Mouse (Mus musculus) forebrain, embryonic 16.5 days (tissue): ENCODE measurements at regions not wholly inside any gene's neighbourhood (a gene's known extent, or its start where the extent isn't known, plus 50 kb on each side); places are given as distances from the start of the nearest gene placed in this dataset.

Source experiments
- ATAC-seq: fragments of 200-750 bp; cut with Nextera tagmentation; 2 replicates; pipeline ENCODE4 v1.8.0; 2017; ENCODE audit warnings: mild to moderate bottlenecking, moderate library complexity
- H3K27ac ChIP-seq: fragments of 300-500 bp; sonication (generic); 2 replicates; pipeline ENCODE4 v1.5.1; 2014; ENCODE audit warnings: low read length, control low read depth
- H3K27me3 ChIP-seq: fragments of 300-500 bp; sonication (generic); replicated peaks from 2 replicates; pipeline ENCODE4 v1.6.1; 2014; ENCODE audit warnings: low read length; ENCODE audit not compliant: control insufficient read depth, insufficient read depth
- H3K36me3 ChIP-seq: fragments of 300-500 bp; sonication (generic); 2 replicates; pipeline ENCODE4 v1.6.1; 2014; ENCODE audit not compliant: control insufficient read depth, insufficient read depth
- H3K4me1 ChIP-seq: fragments of 300-500 bp; sonication (generic); replicated peaks from 2 replicates; pipeline ENCODE4 v1.6.1; 2014; ENCODE audit warnings: low read length; ENCODE audit not compliant: control insufficient read depth, insufficient read depth
- H3K4me2 ChIP-seq: fragments of 300-500 bp; sonication (generic); 2 replicates; pipeline ENCODE4 v1.6.1; 2014; ENCODE audit warnings: mild to moderate bottlenecking, low read length, control low read depth
- H3K4me3 ChIP-seq: fragments of 300-500 bp; sonication (generic); replicated peaks from 2 replicates; pipeline ENCODE4 v1.5.1; 2014; ENCODE audit warnings: mild to moderate bottlenecking, low read length, control low read depth
- H3K9ac ChIP-seq: fragments of 300-500 bp; sonication (generic); replicated peaks from 2 replicates; pipeline ENCODE4 v1.6.1; 2014; ENCODE audit warnings: low read depth, low read length, control low read depth
- H3K9me3 ChIP-seq: fragments of 300-500 bp; sonication (generic); 2 replicates; pipeline ENCODE4 v1.6.1; 2016; ENCODE audit warnings: low read length; ENCODE audit not compliant: control insufficient read depth
- WGBS: fragments of 180-500 bp; shearing (Covaris S2); extraction: QIAGEN DNeasy Blood & Tissue Kit; methylation state at CpG from one replicate; pipeline ENCODE4 v1.1.7; 2014; 5-methylcytosine and 5-hydroxymethylcytosine counted together

GRCm38 (mm10) chr6:103967811-103968420 is 457.5 kb downstream of the Chl1 start:
- no peaks in the 10 kb centered on the region for H3K36me3 ChIP-seq
- H3K4me3 ChIP-seq = no peak overlapping the region
- no peak overlapping the region for H3K9ac ChIP-seq
- H3K4me2 ChIP-seq = no peak overlapping the region
- no peaks in the 10 kb centered on the region for H3K9me3 ChIP-seq
- no peak overlapping the region for H3K27ac ChIP-seq
- no peaks in the 10 kb centered on the region for H3K4me1 ChIP-seq
- no peak for ATAC-seq
- no peaks in the 10 kb centered on the region for H3K27me3 ChIP-seq
- WGBS = 97% methylated on average over 1 of the region's 1 CpGs

GRCm38 (mm10) chr6:103999186-103999585 is 488.8 kb downstream of the Chl1 start:
- no peak overlapping the region for H3K9ac ChIP-seq

GRCm38 (mm10) chr6:104028439-104029091 is 464.0 kb upstream of the Cntn6 start:
- Histone ChIP-seq H3K27me3 (no peaks in the 10 kb centered on the region), H3K36me3 (no peaks in the 10 kb centered on the region), H3K27ac (no peak overlapping the region), H3K4me2 (no peak overlapping the region), H3K4me3 (no peak overlapping the region), H3K4me1 (no peaks in the 10 kb centered on the region), H3K9me3 (no peaks in the 10 kb centered on the region), H3K9ac (no peak overlapping the region)
- ATAC-seq = peak; percentile 81
- 6% methylated on average over 9 of the region's 9 CpGs for WGBS

More at GRCm38 (mm10) chr6:103999186-103999585, 488.8 kb downstream of the Chl1 start:
- H3K9me3 ChIP-seq = no peaks in the 10 kb centered on the region
- H3K27ac ChIP-seq = no peak overlapping the region
- ATAC-seq = no peak
- no peaks in the 10 kb centered on the region for H3K4me1 ChIP-seq
- H3K4me2 ChIP-seq = no peak overlapping the region
- WGBS = 75% methylated on average over 1 of the region's 1 CpGs
- no peaks in the 10 kb centered on the region for H3K27me3 ChIP-seq
- no peak overlapping the region for H3K4me3 ChIP-seq
- H3K36me3 ChIP-seq = no peaks in the 10 kb centered on the region

GRCm38 (mm10) chr6:104038853-104039252 is 453.7 kb upstream of the Cntn6 start:
- no peak for ATAC-seq
- H3K4me3 ChIP-seq = no peak overlapping the region
- no peaks in the 10 kb centered on the region for H3K9me3 ChIP-seq
- no peaks in the 10 kb centered on the region for H3K27me3 ChIP-seq
- H3K4me2 ChIP-seq = no peak overlapping the region
- no peaks in the 10 kb centered on the region for H3K4me1 ChIP-seq
- H3K36me3 ChIP-seq = no peaks in the 10 kb centered on the region
- H3K27ac ChIP-seq = no peak overlapping the region
- H3K9ac ChIP-seq = no peak overlapping the region

- Histone ChIP-seq H3K4me3 (no peak overlapping the region), H3K27ac (no peak overlapping the region), H3K36me3 (no peaks in the 10 kb centered on the region), H3K9me3 (no peaks in the 10 kb centered on the region), H3K9ac (no peak overlapping the region), H3K4me1 (no peaks in the 10 kb centered on the region), H3K27me3 (no peaks in the 10 kb centered on the region), H3K4me2 (no peak overlapping the region)
- 79% methylated on average over 2 of the region's 2 CpGs for WGBS
- no peak for ATAC-seq
These were observed 452.1 kb upstream of the Cntn6 start for GRCm38 (mm10) chr6:104040450-104040849.

GRCm38 (mm10) chr6:104055996-104056395 is 436.6 kb upstream of the Cntn6 start:
- ATAC-seq = no peak
- Histone ChIP-seq H3K9me3 (no peaks in the 10 kb centered on the region), H3K4me1 (no peaks in the 10 kb centered on the region), H3K36me3 (no peaks in the 10 kb centered on the region), H3K27ac (no peak overlapping the region), H3K4me2 (no peak overlapping the region), H3K27me3 (no peaks in the 10 kb centered on the region), H3K9ac (no peak overlapping the region), H3K4me3 (no peak overlapping the region)
- 55% methylated on average over 1 of the region's 1 CpGs for WGBS

- no peak for ATAC-seq
- no peak overlapping the region for H3K4me2 ChIP-seq
- H3K4me1 ChIP-seq = no peaks in the 10 kb centered on the region
- no peaks in the 10 kb centered on the region for H3K27me3 ChIP-seq
- no peaks in the 10 kb centered on the region for H3K36me3 ChIP-seq
- no peaks in the 10 kb centered on the region for H3K9me3 ChIP-seq
- H3K9ac ChIP-seq = no peak overlapping the region
- H3K27ac ChIP-seq = no peak overlapping the region
- no peak overlapping the region for H3K4me3 ChIP-seq
These were observed 430.8 kb upstream of the Cntn6 start for GRCm38 (mm10) chr6:104061692-104062263.

GRCm38 (mm10) chr6:104080581-104080980 is 412.0 kb upstream of the Cntn6 start:
- H3K4me3 ChIP-seq = no peak overlapping the region
- peaks cover 3% of the 10 kb centered on the region; the same call in 1 of the 2 replicates for H3K4me1 ChIP-seq
- H3K9ac ChIP-seq = no peak overlapping the region
- peak; percentile 40; the same call in 1 of the 2 replicates for ATAC-seq
- H3K4me2 ChIP-seq = no peak overlapping the region
- no peaks in the 10 kb centered on the region for H3K9me3 ChIP-seq
- no peak overlapping the region for H3K27ac ChIP-seq
- H3K36me3 ChIP-seq = no peaks in the 10 kb centered on the region
- 44% methylated on average over 3 of the region's 3 CpGs for WGBS
- H3K27me3 ChIP-seq = no peaks in the 10 kb centered on the region

GRCm38 (mm10) chr6:104082242-104082641 is 410.3 kb upstream of the Cntn6 start:
- no peak overlapping the region for H3K4me3 ChIP-seq
- WGBS = 85% methylated on average over 2 of the region's 2 CpGs
- peaks cover 3% of the 10 kb centered on the region; the same call in 1 of the 2 replicates for H3K4me1 ChIP-seq
- no peaks in the 10 kb centered on the region for H3K9me3 ChIP-seq
- no peak for ATAC-seq
- H3K4me2 ChIP-seq = no peak overlapping the region
- no peaks in the 10 kb centered on the region for H3K27me3 ChIP-seq
- no peak overlapping the region for H3K9ac ChIP-seq
- no peaks in the 10 kb centered on the region for H3K36me3 ChIP-seq
- H3K27ac ChIP-seq = no peak overlapping the region
